Mouse (Mus musculus): ENCODE measurements around the gene Tnc. TPM values are rescaled to one million over a fixed set of nuclear protein-coding genes. Genes with fewer than 3 reads are reported as not detected.

Tnc gene
- total RNA-seq, 2 experiments from 2014 or later = 122 to 128 TPM

- DNase-seq = no peak
- intact Hi-C loops (cut with DNase I) = no loop called here
Observed at GRCm38 (mm10) chr4:64029486-64029885, 17.3 kb downstream of the Tnc start.

GRCm38 (mm10) chr4:64025591-64025990 is 21.2 kb downstream of the Tnc start:
- DNase-seq = no peak
- intact Hi-C loops (cut with DNase I) = no loop called here

GRCm38 (mm10) chr4:64024041-64024779 is 22.6 kb downstream of the Tnc start:
- intact Hi-C loops (cut with DNase I) = no loop called here
- no peak for DNase-seq

GRCm38 (mm10) chr4:64020930-64021589 is 25.8 kb downstream of the Tnc start:
- intact Hi-C loops (cut with DNase I) = no loop called here
- no peak for DNase-seq

- DNase-seq = no peak
- intact Hi-C loops (cut with DNase I) = no loop called here
Observed at GRCm38 (mm10) chr4:64020151-64020550, 26.7 kb downstream of the Tnc start.

- DNase-seq = no peak
- intact Hi-C loops (cut with DNase I) = no loop called here
Observed at GRCm38 (mm10) chr4:64011308-64011707, 35.5 kb downstream of the Tnc start.

GRCm38 (mm10) chr4:64009936-64010335 is 36.9 kb downstream of the Tnc start:
- intact Hi-C loops (cut with DNase I) = no loop called here
- no peak for DNase-seq

GRCm38 (mm10) chr4:64005198-64005597 is 41.6 kb downstream of the Tnc start:
- DNase-seq = no peak
- intact Hi-C loops (cut with DNase I) = no loop called here

GRCm38 (mm10) chr4:64003677-64004076 is 43.1 kb downstream of the Tnc start:
- DNase-seq = no peak
- intact Hi-C loops (cut with DNase I) = no loop called here

GRCm38 (mm10) chr4:64002168-64002567 is 44.6 kb downstream of the Tnc start:
- intact Hi-C loops (cut with DNase I) = no loop called here
- no peak for DNase-seq

GRCm38 (mm10) chr4:64000788-64001187 is 46.0 kb downstream of the Tnc start:
- intact Hi-C loops (cut with DNase I) = no loop called here
- DNase-seq = no peak

GRCm38 (mm10) chr4:64000293-64000692 is 46.5 kb downstream of the Tnc start:
- no peak for DNase-seq
- intact Hi-C loops (cut with DNase I) = no loop called here

GRCm38 (mm10) chr4:63993462-63994113 is 53.2 kb downstream of the Tnc start:
- intact Hi-C loops (cut with DNase I) = no loop called here
- DNase-seq = peak; percentile 29

GRCm38 (mm10) chr4:63990216-63990615 is 56.6 kb downstream of the Tnc start:
- DNase-seq = no peak
- intact Hi-C loops (cut with DNase I) = no loop called here

- no peak for DNase-seq
- intact Hi-C loops (cut with DNase I) = no loop called here
Observed at GRCm38 (mm10) chr4:63988090-63988489, 58.7 kb downstream of the Tnc start.

- intact Hi-C loops (cut with DNase I) = no loop called here
- no peak for DNase-seq
Observed at GRCm38 (mm10) chr4:63986576-63986975, 60.2 kb downstream of the Tnc start.

- DNase-seq = no peak
- intact Hi-C loops (cut with DNase I) = no loop called here
Observed at GRCm38 (mm10) chr4:63983098-63983445, 63.7 kb downstream of the Tnc start.

GRCm38 (mm10) chr4:63982425-63983097 is 64.3 kb downstream of the Tnc start:
- intact Hi-C loops (cut with DNase I) = no loop called here

GRCm38 (mm10) chr4:63980211-63980794 is 66.5 kb downstream of the Tnc start:
- intact Hi-C loops (cut with DNase I) = no loop called here
- no peak for DNase-seq

More at GRCm38 (mm10) chr4:63982425-63983097, 64.3 kb downstream of the Tnc start:
- no peak for DNase-seq

GRCm38 (mm10) chr4:63979635-63980034 is 67.2 kb downstream of the Tnc start:
- no peak for DNase-seq
- intact Hi-C loops (cut with DNase I) = no loop called here

GRCm38 (mm10) chr4:63972536-63972935 is 74.3 kb downstream of the Tnc start:
- intact Hi-C loops (cut with DNase I) = no loop called here
- DNase-seq = no peak
